Mouse (Mus musculus) cerebellum, adult 11-12 months (tissue): ENCODE measurements around the gene Hoxb7.

ENCODE experiments used
- DNase-seq: peaks from one replicate; pipeline ENCODE4 v3.0.0; 2022

Hoxb7 gene

DNA sequence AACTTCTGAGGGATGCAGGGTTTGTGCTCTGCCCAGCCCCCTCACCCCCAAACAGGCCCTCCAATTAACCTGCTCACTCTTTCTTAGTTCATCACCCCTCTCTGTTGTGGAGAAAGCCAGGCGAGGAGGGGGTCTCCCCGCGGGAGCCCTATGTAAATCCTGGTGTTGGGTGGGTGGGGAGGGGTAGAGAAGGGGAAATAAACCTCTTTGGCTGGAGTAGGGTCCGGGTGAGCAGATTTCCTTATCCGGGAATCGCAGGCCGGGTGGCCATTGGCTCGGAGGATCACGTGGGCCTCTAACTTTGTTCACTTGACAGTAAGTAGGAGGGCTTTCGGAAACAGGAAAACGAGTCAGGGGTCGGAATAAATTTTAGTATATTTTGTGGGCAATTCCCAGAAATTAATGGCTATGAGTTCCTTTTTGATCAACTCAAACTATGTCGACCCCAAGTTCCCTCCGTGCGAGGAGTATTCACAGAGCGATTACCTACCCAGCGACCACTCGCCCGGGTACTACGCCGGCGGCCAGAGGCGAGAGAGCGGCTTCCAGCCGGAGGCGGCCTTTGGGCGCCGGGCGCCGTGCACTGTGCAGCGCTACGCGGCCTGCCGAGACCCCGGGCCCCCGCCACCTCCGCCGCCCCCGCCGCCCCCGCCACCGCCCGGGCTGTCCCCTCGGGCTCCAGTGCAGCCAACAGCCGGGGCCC, 32.1 kb downstream of the Hoxb7 start:
- DNase-seq: no peak

DNA sequence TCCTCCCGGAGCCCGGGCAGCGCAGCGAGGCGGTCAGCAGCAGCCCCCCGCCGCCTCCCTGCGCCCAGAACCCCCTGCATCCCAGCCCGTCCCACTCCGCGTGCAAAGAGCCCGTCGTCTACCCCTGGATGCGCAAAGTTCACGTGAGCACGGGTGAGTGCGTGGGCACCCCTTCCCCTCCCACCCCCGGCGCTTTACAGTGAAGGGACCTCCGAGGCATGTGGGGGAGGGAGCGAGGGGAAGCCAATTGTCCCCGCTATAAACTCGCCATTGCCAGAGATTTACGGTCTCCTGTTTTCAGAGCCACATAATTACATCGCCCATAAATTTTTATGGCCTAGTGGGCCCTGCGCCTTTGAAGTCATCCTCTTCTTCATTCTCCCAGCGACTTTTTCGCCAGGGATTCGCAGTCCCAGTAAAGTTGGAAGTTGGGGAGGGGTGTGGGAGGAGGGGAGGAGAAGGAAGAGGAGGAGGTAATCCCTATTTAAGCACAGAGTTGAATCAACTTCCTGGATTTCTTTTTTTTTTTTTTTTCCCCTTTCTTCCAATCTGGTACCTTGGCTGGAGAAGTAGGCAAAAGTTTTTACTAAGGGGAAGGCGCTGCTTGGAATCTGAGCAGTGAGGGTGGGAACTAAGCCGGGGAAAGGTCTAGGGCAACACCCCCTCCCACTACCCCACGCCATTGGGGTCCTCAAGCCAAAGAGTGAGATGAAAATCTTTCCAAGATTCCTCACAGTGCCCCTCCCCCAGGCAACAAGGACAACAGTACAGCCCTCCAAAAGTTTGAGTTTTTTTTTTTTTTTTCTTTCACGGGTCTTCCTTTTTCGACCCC, 32.9 kb downstream of the Hoxb7 start:
- no peak for DNase-seq

DNA sequence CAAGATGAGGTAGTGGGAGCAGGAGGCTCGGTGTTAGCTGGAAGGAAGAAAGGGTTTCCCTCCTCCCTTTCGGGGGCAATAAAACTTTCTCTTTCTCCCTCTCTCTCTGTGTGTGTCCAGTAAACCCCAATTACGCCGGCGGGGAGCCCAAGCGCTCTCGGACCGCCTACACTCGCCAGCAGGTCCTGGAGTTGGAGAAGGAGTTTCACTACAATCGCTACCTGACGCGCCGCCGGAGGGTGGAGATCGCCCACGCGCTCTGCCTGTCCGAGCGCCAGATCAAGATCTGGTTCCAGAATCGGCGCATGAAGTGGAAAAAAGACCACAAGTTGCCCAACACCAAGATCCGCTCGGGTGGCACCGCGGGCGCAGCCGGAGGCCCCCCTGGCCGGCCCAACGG, 33.5 kb downstream of the Hoxb7 start:
- DNase-seq: no peak

DNA sequence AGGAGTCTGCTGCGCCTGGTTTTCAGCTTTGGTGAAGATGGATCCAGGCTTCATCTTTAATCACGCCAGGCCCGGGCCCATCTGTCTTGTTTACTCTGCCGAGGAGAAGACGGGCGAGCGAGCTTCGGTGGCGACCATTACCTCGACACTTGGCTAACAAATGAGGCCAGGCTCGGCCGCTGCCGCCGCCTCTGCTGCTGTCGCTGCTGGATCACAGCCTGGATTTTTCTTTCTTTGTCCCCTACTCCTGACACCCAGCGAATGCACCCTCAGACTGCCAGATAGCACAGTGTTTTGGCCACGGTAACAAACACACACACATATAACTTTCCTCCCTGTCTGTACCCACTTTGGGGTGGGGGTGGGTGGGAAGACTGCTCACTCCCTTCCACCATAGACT, 34.3 kb downstream of the Hoxb7 start:
- no peak for DNase-seq

DNA sequence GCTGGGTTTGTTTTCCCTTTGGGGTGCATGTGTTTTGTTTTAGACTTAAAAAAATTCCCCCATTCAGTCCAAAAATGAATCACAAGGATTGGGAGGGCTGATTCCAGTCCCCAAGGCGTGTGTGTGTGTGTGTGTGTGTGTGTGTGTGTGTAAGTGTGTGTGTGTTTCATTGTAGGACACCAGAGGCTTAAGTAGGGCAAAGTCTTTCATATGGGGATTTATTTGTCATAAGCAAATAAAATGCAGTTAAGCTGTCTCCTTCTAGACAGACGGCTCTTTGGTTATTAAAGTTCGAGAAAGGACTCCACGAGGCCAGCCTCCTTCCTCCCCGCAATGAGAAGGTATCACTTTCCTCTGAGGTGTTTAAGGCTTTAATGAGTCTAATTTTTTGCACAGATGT, 35.4 kb downstream of the Hoxb7 start:
- no peak for DNase-seq

DNA sequence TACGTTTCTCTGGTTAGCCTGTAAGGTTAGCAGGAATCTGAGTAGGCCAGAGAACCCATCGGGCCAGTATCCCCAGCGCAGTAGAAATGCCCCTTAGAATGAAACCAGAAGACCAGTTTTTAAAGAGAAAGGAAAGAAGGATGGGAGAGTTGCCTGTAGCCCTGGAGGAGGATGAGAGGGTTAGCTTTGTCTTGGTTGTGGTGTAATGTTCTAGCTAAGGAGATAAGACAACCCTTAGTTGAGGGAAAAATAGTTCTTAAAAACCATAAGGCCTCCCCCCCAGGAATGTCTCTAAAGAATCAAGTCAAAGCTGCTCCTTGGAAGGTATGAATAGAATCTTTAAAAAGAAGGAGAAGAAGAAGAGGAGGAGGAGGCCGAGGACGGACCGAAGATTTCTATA, 36.3 kb downstream of the Hoxb7 start:
- DNase-seq: no peak

DNA sequence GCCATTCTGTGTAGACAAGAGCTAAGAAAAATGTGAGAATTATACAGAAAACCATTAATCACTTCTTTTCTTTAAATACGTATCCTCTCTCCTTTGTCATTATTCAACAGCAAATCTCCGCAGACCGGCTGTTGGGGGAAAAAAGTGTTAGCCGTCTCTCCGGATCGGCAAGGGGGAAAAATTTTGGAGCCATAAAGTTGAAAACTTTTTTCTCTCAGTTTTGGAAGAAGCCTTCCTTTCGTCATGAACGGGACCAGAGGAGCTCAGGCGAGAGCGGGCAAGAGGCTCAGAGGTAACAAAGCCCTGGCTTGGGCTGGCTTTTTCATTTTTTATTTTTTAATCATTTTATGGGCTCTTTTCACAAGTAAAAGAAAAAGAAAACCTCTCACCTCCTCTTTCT, 36.7 kb downstream of the Hoxb7 start, which contains the start of gene Hoxb3:
TSS of gene Hoxb3 (plus strand) at position 173 of the 400 bp plus-strand sequence.
- DNase-seq: no peak

DNA sequence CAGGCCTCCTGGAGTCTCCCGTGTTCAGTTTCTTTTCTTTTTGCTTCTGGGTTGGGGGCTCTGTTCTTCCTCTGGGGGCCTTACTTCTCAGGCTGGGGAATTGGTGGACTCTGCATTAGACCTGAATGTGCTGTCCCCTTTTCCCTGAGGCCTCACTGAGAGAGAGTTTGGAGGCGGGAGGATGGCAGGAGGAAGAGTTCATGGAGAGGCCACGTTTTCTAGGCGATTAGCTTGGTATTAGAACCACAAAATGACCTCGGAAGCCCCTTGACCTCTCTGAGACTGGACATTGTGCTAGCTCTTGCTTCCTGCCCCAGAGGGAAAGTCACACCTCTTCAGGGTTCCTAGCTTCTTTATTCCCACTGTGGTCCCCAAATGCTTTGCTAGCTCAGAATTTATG, 37.7 kb downstream of the Hoxb7 start:
- DNase-seq: no peak

DNA sequence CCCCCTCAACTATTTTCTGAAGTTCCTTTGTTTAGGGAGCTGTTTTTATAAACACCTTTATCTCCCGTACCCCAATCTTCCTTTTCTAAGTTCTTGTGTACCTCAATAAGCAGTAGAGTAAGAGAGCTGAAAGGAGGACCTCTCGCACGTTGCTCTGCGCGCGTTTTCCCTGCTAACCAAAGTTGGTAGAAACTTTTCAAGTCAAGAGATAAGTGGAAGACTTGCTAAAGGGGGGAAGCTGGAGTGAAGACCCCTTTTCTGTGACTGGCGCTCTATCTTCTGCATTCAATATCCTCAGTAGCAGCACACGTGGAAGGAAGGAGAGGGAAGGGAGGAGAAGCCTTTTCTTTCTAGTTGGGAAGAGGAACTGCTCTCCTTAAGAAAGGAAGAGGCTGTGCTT, 38.5 kb downstream of the Hoxb7 start:
- no peak for DNase-seq

DNA sequence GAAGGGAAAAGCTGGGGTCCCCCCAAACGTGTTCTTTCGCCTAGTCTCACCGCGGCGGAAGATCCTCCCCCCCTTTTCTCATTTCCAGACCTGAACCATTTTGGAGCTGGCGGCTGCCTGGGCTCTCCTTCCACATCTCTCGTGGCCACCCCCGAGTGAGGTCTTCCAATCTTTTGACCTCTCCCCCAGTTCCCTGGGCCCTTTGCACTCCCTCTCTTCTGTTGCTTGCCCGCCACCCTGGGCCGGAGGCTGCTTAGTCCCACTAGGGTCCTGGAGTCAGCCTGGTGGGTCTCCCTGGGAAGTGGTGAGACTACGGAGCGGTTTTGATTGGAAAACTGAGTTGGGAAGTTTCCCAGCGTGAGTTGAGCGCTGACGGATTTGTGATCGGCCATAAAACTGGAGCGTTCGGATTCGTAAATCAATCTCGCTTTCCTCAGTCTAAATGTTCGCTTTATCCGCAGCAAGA, 39.4 kb downstream of the Hoxb7 start:
- no peak for DNase-seq

DNA sequence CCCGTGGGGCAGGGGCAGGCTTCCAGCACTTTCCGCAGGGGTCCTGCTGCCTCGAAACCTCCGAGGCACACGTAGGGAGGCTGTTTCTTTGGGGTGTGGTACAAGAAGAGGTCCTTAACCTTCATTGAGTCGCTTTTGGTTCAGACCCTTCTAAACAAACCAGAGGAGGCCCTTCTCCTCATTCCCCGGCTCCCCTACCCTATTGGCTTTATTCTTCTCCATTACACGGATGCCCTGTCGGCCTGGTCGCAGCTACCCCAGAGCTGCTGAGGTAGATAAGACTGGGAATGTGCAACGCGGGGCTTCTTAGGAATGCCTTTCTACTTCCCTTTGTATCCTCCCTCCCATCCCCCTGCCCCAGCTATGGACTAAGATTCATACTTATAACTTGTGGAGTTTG, 40.3 kb downstream of the Hoxb7 start:
- no peak for DNase-seq

DNA sequence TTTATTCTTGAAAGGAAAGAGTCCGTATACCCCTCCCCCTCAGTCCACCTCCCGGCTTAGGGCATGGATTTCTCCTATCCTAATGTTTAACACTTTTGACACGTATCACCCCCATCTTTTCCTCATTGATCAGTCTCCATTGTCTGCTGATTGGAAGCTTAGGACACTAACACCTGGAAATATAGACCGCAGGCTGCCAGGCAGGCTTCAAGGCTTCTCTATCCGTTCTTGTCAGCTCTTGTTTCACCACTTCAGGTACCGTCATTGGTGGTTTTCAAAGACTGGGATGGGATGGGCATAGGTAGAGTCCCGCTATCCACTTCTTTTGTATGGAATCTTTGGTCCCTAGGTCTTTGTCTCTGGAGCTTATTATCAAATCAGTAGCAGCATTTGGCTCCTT, 40.7 kb downstream of the Hoxb7 start:
- no peak for DNase-seq

DNA sequence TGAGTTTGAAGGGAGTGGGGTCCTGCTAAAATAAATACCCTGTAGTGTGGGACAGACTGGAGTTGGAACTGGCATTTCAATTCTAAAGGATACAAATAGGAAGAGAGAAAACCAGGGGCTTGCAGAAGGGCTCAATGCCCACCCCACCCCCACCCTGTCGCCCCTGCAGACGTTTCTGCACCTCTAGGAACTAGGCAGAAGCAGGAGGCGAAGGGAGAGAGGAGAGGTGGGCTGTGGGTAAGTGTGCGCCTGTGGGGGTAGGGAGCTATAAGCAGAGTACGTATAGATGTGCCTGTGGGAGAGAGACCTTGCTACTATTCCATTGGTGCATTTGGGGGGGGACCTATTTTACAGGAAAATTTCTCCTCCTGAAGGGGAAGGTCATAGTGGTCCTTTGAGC, 41.3 kb downstream of the Hoxb7 start:
- no peak for DNase-seq

DNA sequence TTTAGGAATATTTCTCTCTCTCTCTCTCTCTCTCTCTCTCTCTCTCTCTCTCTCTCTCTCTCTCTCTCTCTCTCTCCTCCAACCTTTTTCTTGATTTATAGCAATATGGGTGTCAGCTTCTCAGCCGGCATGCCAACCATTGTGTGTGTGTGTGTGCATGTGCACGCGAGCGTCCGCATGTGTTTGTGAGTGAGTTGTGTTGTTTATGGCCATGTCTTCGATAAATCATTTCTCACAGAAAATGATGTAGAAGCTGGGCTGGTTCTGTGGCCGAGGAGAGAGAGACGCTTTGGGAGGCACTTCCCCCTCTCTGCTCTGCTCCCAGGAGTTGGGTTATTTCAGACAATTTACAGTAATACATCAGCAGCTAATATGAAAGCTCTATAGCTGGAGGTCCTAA, 42.2 kb downstream of the Hoxb7 start:
- DNase-seq: no peak

DNA sequence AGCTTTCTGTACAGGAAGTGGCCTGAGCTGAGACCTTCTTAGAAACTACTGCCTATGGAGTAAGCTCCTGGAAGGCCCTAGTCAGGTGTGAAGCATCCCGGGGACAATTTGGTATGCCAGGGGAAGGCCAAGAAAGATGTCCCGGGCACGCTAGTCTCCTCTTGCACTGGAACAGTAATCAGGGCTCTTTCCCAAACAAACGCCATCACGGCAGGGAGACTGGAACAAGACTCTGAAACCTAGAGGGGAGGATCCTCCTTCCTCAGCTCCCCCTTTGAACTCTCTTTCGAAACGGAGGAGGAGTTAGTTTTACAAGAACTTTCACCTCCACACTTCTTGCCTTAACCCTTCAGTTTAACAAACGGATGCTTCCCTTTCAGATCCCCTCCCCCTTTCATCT, 45.7 kb downstream of the Hoxb7 start:
- no peak for DNase-seq

DNA sequence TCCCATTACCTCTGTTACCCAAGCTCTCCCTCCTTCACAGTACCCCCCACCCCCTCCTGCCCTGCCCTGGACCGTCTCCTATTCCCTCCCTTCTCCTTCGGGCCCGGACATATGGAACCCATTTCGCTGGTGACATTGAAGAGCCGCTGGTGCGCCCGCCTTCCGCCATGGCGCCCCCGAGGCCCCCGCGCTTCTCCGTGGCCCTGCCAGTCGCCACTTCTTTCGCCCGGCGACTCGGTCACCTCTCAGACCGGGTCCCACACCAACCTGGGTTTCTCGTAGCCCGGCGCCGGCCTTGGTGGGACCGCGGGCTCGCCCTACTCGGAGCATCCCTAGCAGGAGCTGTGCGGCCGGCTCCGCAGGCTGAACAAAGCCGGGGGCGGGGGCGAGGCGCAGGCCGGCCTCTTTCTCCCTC, 46.2 kb downstream of the Hoxb7 start:
- DNase-seq: no peak

DNA sequence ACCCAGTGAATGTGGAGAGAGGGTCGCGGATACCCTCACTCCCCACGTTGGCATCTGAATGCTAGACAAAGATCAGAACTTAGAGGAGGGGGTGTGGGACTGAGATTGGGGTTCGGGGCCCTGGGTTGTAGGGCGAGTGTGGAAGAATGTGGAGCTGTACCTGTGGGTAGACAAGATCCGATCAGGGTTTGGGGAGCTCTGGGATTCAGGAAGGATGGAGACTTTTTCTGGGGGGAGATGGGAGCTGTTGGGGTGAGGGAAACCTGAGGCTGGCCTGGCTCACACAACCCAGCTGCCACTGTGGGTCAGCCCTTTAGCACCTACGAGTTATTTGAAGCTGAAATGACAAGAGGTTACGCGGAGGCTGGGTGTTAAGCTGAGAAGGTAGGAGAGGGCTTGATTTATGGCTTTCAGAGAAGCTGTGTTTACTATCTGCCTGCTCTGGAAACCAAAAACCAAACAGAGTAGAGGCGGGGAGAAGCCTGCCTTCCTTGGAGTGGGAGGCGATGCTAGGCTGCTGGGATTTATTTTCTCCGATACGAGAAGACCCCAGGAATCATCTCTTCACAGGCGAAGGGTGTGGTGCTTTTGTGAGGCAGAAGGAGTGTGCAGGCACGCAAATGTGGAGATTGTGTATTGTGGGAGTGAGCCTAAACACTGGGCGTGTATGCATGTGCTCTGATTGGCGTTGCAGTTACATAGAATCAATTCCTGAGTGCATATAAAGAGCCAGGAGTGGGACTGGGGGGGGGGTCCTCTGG, 47.0 kb downstream of the Hoxb7 start:
- DNase-seq: no peak

DNA sequence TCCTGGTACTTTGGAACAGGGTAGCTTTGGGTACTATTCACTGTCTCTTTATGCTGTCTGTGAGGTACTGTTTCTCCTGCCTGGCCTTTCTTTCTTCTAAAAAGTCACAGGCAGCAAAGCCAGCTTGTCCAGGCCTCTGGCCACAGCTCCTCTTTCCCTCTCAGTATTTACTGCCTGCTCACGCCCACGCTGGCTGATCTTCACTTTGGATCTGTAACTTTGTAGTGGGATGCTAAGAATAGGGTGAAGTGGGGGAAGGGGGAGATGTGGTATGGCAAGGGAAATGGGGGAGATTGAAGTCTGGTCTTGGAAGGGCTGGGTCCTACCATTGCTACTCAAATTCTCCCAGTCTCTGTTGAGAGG, 47.6 kb downstream of the Hoxb7 start:
- DNase-seq: no peak

DNA sequence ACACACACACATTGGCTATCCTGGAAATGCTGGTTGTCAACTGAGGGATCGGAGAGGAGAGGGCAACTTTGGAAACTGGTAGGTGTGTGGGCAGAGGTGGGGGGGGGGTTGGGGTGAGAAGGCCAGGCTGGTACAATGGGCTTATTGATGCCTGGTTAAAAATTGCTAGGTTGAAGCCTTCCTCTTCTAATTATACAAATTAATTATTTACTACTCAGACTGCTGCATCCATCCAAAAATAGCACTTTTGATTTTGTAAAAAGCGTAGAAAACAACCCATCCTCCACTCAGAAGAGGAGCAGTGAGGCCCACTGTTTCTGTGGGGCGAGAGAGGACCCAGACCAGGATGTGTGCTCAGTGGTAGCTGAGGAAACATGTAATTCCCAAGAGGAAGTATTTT, 48.6 kb downstream of the Hoxb7 start:
- DNase-seq: no peak

DNA sequence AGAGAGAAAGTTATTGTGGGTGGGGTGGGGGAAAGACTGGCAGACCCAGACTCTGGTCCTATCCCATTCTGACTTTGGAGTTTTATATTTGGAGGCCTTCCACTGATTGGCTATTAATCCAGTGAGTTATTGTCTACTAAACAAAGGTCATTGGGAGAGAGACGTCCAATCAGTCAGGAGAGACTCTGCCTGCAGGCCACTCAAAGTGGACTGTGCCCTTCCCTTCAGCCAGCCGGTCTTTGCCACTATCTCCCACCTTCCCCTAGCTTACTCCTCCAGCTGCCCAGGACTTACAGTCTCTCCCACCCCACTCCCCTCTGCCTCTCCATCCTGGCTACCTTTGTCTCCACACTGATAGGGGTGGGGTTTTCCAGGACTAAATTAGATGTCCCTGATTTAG, 50.2 kb downstream of the Hoxb7 start:
- no peak for DNase-seq

DNA sequence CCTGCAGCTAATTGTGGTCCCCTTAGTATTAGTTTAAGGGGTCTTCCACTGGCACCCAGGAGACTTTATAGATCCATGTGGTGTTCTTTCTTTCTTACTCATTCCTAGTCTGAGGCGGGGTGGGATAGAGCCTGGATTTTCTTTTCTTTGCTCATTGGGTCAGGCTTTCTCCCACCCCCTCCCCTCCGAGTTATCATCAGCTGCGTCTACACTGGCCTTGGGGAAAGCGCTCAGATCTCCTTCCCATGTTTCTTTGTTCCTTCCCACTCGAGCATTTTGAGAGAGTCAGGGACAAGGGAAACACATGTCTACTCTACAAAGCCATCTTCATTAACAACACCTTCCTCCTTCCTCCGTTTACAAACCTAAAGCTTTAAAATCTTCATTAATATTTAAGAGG, 50.6 kb downstream of the Hoxb7 start:
- no peak for DNase-seq

DNA sequence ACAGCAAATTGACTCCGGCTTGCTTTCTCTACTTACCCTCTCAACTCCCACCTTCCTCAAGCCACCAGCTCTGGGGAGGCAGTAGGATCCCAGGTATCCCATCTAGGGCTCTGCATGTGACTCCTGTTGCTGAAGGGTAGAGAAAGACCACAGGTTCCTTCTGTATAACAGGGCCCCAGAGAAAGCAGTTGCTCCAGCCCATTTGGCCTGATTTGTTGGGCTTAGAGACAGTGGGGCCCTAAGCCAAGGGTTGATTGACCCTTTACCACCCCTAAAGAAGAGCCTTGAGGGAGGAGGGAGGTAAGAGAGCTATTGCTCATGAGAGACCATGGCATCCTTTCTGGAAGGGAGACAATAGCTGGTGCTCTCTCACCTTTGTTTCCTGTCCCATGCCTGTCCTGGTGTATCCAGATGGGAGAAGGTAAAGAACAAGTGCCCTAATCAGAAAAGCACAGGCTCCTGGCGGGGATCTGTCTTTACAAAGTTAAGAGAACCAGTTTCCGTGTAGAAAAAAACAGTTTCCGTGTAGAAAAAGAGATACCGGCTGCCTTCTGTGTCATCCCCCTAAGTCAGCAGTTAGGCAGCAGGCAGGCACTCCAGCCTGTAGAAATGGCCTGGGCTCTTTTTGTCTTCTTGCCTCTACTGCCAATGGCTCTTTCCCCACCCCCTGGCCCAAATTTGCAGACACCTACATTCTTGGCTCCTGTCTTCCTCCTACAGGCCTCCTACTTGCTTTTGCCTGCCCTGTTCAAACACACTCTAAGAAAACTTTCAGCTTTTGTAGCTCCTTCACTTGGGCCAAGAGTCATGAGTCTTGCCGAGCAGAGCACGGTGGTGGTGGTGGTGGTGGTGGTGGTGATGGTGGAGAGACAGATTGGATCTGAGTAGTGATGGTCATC, 52.8 kb downstream of the Hoxb7 start:
- DNase-seq: no peak
